Mouse (Mus musculus): ENCODE results near the gene Rad51ap1. TPM values are rescaled to one million over a fixed set of nuclear protein-coding genes. Genes with fewer than 3 reads are reported as not detected.
A peak's percentile ranks its signal among the peaks of the same experiment; 100 is the strongest.

The Rad51ap1 gene
- polyA plus RNA-seq, 1 experiment from 2014 or later: 73.2 TPM

DNA sequence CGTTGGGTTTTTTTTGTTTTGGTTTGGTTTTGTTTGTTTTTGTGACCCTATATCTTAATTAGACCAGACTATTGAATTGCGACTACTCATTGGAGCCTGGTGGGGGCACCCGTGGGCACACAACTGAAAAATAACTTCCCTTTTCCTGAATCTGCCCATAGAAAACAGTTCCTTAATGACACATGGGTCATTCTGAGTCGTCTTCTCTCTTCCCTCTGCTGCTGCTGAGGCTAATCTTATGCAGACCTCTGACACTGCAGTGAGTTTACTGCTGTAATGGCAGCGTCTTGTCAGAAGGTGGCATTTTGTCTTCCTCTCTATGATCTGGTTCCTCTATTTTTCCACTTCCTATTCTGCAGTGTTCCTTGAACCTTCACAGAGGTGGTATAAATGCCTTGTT lies 1.1 kb upstream of the Rad51ap1 start:
- DNase-seq (ENCODE audit: low spot score): peak; percentile 35
- H3K4me3 ChIP-seq (ENCODE audit: low read depth, low read length): peak overlapping the region; percentile 71
- WGBS: 3% methylated on average over 5 of the region's 5 CpGs
- peak overlapping the region; percentile 76 for H3K9ac ChIP-seq (ENCODE audit: low read length)
- H3K4me1 ChIP-seq (ENCODE audit: control insufficient read depth, insufficient read depth, low read length): peaks cover 8% of the 10 kb centered on the region
- H3K27ac ChIP-seq (ENCODE audit: low read depth, low read length): no peak overlapping the region
- no peaks in the 10 kb centered on the region for H3K9me3 ChIP-seq (ENCODE audit: control insufficient read depth, low read length)
- ATAC-seq (ENCODE audit: insufficient read depth, low FRiP score, low TSS enrichment): no peak
- H3K27me3 ChIP-seq (ENCODE audit: control insufficient read depth, insufficient read depth, low read length): no peaks in the 10 kb centered on the region
- peak overlapping the region; percentile 94 for H3K4me2 ChIP-seq (ENCODE audit: low read depth)
- H3K36me3 ChIP-seq (ENCODE audit: control insufficient read depth, insufficient read depth, low read length): no peaks in the 10 kb centered on the region

DNA sequence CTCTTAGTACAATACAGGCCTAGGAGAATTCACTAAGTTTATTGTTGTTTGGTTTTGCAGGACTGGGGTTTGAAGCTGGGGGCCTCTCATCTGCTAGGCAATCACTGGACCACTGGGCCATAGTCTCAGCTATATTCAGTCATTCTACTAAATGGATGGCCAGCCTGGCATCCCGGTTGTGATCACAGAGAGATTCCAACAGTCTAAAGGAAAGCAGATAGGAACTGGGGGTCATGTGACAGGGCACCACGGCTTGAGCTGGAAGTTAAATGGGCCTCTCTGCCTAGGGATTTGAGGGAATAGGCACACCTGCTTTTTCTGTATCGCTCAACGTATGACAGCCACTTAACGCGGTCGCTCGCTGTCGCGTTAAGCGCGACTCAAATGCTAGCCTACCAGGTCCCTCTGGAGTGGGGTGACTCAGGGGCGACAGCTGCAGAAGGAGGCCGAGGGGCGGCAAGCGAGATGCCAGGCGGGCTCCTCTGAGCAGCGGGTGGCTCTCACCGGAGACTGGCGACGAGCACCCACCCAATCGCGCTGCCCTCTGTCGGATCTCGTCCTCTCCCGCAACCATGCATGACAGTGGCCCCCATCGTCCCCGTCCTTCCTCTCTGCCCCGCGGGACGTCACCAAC lies 417 bp downstream of the Rad51ap1 start:
- Histone ChIP-seq H3K27ac (ENCODE audit: low read depth, low read length) (peak overlapping the region; percentile 34; the same call in 1 of the 2 replicates), H3K4me2 (ENCODE audit: low read depth) (peak overlapping the region; percentile 94), H3K9me3 (ENCODE audit: control insufficient read depth, low read length) (no peaks in the 10 kb centered on the region), H3K9ac (ENCODE audit: low read length) (peak overlapping the region; percentile 76), H3K4me3 (ENCODE audit: low read depth, low read length) (peak overlapping the region; percentile 71), H3K27me3 (ENCODE audit: control insufficient read depth, insufficient read depth, low read length) (no peaks in the 10 kb centered on the region), H3K36me3 (ENCODE audit: control insufficient read depth, insufficient read depth, low read length) (0 out of 2 replicates have a peak, but pooled peaks cover 2% of the 10 kb centered on the region), H3K4me1 (ENCODE audit: control insufficient read depth, insufficient read depth, low read length) (peaks cover 8% of the 10 kb centered on the region)
- under 1% methylated on average over 26 of the region's 31 CpGs for WGBS
- DNase-seq (ENCODE audit: low spot score) (no peak), ATAC-seq (ENCODE audit: insufficient read depth, low FRiP score, low TSS enrichment) (no peak; the same call in 1 of the 2 replicates)

DNA sequence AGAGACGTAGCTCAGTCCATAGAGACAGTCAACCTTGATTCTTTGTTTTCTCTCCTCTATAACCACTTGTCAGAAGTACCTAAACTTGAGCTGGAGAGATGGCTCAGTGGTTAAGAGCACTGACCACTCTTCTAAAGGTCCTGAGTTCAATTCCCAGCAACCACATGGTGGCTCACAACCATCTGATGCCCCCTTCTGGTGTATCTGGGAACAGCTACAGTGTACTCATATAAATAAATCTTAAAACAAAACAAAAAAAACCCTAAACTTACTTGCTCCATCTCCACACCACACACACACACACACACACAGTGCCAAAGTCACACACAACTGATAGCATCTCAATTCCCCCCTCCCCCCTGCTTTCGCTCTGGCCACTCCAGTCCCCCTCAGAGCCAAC lies 1.3 kb downstream of the Rad51ap1 start:
- Histone ChIP-seq H3K36me3 (ENCODE audit: control insufficient read depth, insufficient read depth, low read length) (0 out of 2 replicates have a peak, but pooled peaks cover 2% of the 10 kb centered on the region), H3K4me1 (ENCODE audit: control insufficient read depth, insufficient read depth, low read length) (peaks cover 8% of the 10 kb centered on the region), H3K27me3 (ENCODE audit: control insufficient read depth, insufficient read depth, low read length) (no peaks in the 10 kb centered on the region), H3K9ac (ENCODE audit: low read length) (no peak overlapping the region), H3K4me2 (ENCODE audit: low read depth) (peak overlapping the region; percentile 94), H3K9me3 (ENCODE audit: control insufficient read depth, low read length) (no peaks in the 10 kb centered on the region), H3K4me3 (ENCODE audit: low read depth, low read length) (peak overlapping the region; percentile 71; the same call in 1 of the 2 replicates), H3K27ac (ENCODE audit: low read depth, low read length) (no peak overlapping the region)
- WGBS: 87% methylated on average over 2 of the region's 2 CpGs
- DNase-seq (ENCODE audit: low spot score) (no peak), ATAC-seq (ENCODE audit: insufficient read depth, low FRiP score, low TSS enrichment) (no peak)

DNA sequence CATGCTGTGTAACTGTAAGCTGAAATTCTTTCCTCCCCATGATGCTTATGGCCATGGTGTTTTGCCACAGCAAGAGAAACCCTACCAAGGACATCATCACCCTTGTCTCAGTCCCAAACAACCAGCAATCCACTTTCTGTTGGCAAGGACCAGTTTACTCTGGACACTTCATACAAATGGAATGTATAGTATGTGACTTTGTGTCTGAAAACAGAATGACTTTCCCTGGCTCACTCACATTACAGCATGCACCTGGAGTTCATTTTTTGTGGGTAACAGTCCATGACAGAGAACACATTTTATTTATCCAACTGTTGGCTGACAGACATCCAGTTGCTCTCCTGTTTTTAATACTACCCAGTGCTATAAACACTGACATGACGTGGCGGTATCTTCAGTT lies 6.5 kb downstream of the Rad51ap1 start:
- H3K4me2 ChIP-seq (ENCODE audit: low read depth): no peak overlapping the region
- no peak overlapping the region for H3K27ac ChIP-seq (ENCODE audit: low read depth, low read length)
- no peaks in the 10 kb centered on the region for H3K9me3 ChIP-seq (ENCODE audit: control insufficient read depth, low read length)
- H3K36me3 ChIP-seq (ENCODE audit: control insufficient read depth, insufficient read depth, low read length): peaks cover 4% of the 10 kb centered on the region
- H3K4me3 ChIP-seq (ENCODE audit: low read depth, low read length): no peak overlapping the region
- no peaks in the 10 kb centered on the region for H3K4me1 ChIP-seq (ENCODE audit: control insufficient read depth, insufficient read depth, low read length)
- H3K27me3 ChIP-seq (ENCODE audit: control insufficient read depth, insufficient read depth, low read length): no peaks in the 10 kb centered on the region
- H3K9ac ChIP-seq (ENCODE audit: low read length): no peak overlapping the region
- no peak for ATAC-seq (ENCODE audit: insufficient read depth, low FRiP score, low TSS enrichment)
- WGBS: 92% methylated on average over 2 of the region's 2 CpGs
- no peak for DNase-seq (ENCODE audit: low spot score)

DNA sequence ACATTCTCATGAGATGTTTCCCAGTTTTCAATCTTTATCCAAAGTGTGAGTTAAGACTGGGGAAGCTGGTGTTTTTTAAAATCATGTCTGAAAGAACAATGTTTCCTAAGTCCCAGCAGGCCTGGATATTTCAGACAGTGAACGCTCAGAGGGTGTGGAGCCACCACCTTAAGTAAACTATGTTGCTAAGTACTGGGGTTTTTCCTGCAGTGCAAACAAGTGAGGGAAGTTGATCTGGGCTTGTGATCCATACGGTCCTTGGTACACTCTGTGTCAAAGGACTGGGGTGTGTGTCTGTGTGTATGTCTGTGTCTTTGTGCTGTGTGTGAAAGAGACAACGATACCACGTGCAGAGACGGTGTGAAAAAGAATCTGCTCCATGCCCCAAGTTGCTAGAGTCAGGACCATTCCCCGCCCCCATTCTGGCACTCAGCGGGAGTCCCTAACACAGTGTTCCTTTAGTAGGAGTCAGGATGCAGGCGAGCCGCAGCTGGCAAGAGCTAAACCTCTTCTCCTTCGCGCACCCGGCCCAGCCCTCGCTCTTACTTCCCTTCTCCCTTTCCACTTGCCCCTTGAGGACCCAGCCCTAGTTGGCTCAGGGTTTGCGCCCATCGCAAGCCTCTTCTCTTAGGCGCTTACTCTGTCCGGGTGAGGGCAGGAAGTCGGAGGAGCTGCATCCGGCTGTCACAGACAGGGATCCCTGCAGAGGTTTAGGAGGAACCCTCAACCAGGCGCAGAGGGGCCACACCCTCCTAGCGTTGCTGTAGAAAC lies 18.1 kb downstream of the Rad51ap1 start, which contains the start of gene Dyrk4:
Gene Dyrk4, minus strand, starts transcription at position 729 of the 771 bp plus-strand sequence.
- no peaks in the 10 kb centered on the region for H3K27me3 ChIP-seq (ENCODE audit: control insufficient read depth, insufficient read depth, low read length)
- WGBS: 8% methylated on average over 21 of the region's 21 CpGs
- no peak within 1 kb of the TSS for H3K27ac ChIP-seq (ENCODE audit: low read depth, low read length)
- no peaks in the 10 kb centered on the region for H3K4me1 ChIP-seq (ENCODE audit: control insufficient read depth, insufficient read depth, low read length)
- DNase-seq (ENCODE audit: low spot score): peak; percentile 47
- H3K9ac ChIP-seq (ENCODE audit: low read length): no peak within 1 kb of the TSS; the same call in 1 of the 2 replicates
- H3K4me2 ChIP-seq (ENCODE audit: low read depth): peak within 1 kb of the TSS; percentile 19; the same call in 1 of the 2 replicates
- H3K9me3 ChIP-seq (ENCODE audit: control insufficient read depth, low read length): no peaks in the 10 kb centered on the region
- peak within 1 kb of the TSS; percentile 21; the same call in 1 of the 2 replicates for H3K4me3 ChIP-seq (ENCODE audit: low read depth, low read length)
- H3K36me3 ChIP-seq (ENCODE audit: control insufficient read depth, insufficient read depth, low read length): peaks cover 4% of the 10 kb centered on the region; the same call in 1 of the 2 replicates
- no peak for ATAC-seq (ENCODE audit: insufficient read depth, low FRiP score, low TSS enrichment)

DNA sequence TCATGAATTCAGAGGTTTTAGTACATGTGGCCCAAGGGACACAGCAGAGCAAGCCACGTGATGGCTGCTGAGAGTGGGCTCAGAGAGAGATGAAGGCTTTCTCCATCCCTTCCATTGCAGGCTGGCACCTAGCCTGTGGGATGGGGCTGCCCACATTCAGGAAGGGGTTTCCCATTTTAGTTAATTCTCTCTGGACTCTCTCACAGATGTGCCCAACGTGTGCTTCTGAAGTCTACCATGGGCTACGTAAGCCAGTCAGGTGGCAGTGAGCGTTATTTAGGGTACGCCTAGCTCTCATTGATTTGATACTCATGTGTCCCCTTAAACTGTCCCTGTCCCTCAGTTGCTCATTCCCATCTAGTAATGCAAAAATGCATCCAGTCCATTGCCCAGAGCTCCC lies 24.5 kb downstream of the Rad51ap1 start:
- Histone ChIP-seq H3K4me3 (ENCODE audit: low read depth, low read length) (no peak overlapping the region), H3K36me3 (ENCODE audit: control insufficient read depth, insufficient read depth, low read length) (no peaks in the 10 kb centered on the region), H3K27ac (ENCODE audit: low read depth, low read length) (no peak overlapping the region), H3K4me2 (ENCODE audit: low read depth) (no peak overlapping the region), H3K9me3 (ENCODE audit: control insufficient read depth, low read length) (no peaks in the 10 kb centered on the region), H3K4me1 (ENCODE audit: control insufficient read depth, insufficient read depth, low read length) (no peaks in the 10 kb centered on the region), H3K9ac (ENCODE audit: low read length) (no peak overlapping the region), H3K27me3 (ENCODE audit: control insufficient read depth, insufficient read depth, low read length) (no peaks in the 10 kb centered on the region)
- no peak for ATAC-seq (ENCODE audit: insufficient read depth, low FRiP score, low TSS enrichment)
- 82% methylated on average over 5 of the region's 5 CpGs for WGBS
- no peak for DNase-seq (ENCODE audit: low spot score)

DNA sequence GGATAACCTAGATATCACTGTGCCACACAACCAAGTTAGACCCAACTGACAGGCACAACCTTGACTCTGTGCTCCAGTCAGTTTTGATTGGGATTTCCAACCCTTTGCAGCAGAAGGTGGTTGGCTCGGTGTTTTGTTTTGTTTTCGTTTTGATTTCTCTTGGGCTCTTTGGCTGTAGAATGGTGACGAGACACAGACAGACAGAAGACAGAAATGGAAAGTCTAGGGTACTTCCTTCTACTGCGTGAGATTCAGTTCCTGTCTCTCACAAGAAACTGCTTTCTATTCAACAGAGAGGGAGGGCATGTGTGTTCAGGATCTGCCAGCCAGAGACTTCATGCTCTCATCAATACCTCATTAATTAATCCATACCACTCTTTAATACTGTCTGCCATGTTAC lies 28.7 kb downstream of the Rad51ap1 start:
- ATAC-seq (ENCODE audit: insufficient read depth, low FRiP score, low TSS enrichment): no peak

DNA sequence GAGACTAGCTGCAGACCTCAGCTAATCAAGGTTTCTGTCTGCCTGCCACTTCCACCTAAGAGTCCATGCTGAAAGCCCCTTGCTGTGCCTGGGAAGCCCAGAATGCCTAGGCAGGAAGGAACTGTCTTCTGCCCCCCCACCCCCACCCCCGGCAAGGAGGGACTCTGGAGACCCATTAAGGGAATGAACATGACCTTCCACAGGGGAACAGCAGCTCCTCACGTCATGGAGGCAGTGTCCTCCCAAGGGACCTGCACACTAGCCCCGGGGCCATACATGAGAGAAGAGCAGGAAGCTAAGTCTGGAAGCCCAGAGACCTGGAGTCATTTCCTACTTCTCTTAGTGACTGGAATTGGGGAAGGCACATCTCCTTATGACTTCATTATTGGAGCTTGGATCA lies 31.5 kb downstream of the Rad51ap1 start:
- no peaks in the 10 kb centered on the region for H3K9me3 ChIP-seq (ENCODE audit: control insufficient read depth, low read length)
- H3K27ac ChIP-seq (ENCODE audit: low read depth, low read length): no peak overlapping the region
- WGBS: 74% methylated on average over 3 of the region's 3 CpGs

More for the DNA sequence above, 28.7 kb downstream of the Rad51ap1 start:
- no peak overlapping the region for H3K4me3 ChIP-seq (ENCODE audit: low read depth, low read length)
- no peak for DNase-seq (ENCODE audit: low spot score)
- no peak overlapping the region for H3K27ac ChIP-seq (ENCODE audit: low read depth, low read length)
- no peaks in the 10 kb centered on the region for H3K27me3 ChIP-seq (ENCODE audit: control insufficient read depth, insufficient read depth, low read length)
- no peaks in the 10 kb centered on the region for H3K36me3 ChIP-seq (ENCODE audit: control insufficient read depth, insufficient read depth, low read length)
- no peak overlapping the region for H3K4me2 ChIP-seq (ENCODE audit: low read depth)
- no peak overlapping the region for H3K9ac ChIP-seq (ENCODE audit: low read length)
- H3K4me1 ChIP-seq (ENCODE audit: control insufficient read depth, insufficient read depth, low read length): no peaks in the 10 kb centered on the region
- WGBS: 82% methylated on average over 4 of the region's 4 CpGs
- no peaks in the 10 kb centered on the region for H3K9me3 ChIP-seq (ENCODE audit: control insufficient read depth, low read length)

More for the DNA sequence above, 31.5 kb downstream of the Rad51ap1 start:
- ATAC-seq (ENCODE audit: insufficient read depth, low FRiP score, low TSS enrichment): no peak
- no peak overlapping the region for H3K9ac ChIP-seq (ENCODE audit: low read length)
- no peak for DNase-seq (ENCODE audit: low spot score)
- no peak overlapping the region for H3K4me2 ChIP-seq (ENCODE audit: low read depth)
- H3K4me1 ChIP-seq (ENCODE audit: control insufficient read depth, insufficient read depth, low read length): no peaks in the 10 kb centered on the region
- no peaks in the 10 kb centered on the region for H3K36me3 ChIP-seq (ENCODE audit: control insufficient read depth, insufficient read depth, low read length)
- no peak overlapping the region for H3K4me3 ChIP-seq (ENCODE audit: low read depth, low read length)
- no peaks in the 10 kb centered on the region for H3K27me3 ChIP-seq (ENCODE audit: control insufficient read depth, insufficient read depth, low read length)

All from neural tube, embryonic 11.5 days (tissue).